Mouse (Mus musculus) induced T-regulatory cell, adult 2 months (primary cell): Measurements from ENCODE around the gene Vars2.

Experiments
- DNase-seq: peaks from one replicate; pipeline ENCODE4 v3.0.0-alpha.2; 2012; ENCODE audit warnings: low read depth

The Vars2 gene

DNA sequence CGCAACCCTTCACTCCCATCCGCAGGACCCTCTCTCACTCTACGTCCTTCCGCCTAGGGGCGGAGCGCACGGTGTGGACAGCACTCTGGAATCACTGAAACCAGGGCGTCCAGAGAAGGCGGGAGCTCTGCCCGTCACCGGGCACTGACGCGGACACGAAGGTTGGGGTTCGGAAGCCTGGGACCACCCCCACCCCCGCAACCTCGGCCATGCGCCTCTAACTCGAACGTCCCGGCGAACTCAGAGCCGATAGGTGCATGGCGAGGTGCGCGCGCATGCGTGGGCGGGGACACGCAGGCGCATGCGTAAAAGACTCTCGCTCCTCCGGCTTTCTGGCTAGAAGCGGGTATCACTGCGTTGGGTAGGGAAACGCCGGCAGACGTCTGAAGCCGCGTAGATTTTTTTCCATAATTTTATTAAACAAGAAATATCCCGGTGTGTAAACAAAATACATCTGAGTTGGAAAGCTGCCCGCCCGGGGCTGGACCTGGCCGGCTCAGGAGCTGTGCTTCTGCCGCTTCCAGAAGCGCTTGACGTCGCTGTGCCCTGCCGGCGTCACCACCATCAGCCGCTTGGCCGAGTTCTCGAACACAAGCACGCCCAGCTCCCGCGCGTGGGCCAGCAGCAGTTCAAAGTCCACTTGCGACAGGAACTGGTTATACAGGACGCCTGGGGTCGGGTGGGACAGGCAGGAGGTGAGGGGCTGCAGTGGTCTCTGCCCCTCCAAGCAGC is at the start of gene Vars2:
Gene Vars2, minus strand, starts transcription at position 259 of the 732 bp plus-strand sequence.
- peak; percentile 98 for DNase-seq

DNA sequence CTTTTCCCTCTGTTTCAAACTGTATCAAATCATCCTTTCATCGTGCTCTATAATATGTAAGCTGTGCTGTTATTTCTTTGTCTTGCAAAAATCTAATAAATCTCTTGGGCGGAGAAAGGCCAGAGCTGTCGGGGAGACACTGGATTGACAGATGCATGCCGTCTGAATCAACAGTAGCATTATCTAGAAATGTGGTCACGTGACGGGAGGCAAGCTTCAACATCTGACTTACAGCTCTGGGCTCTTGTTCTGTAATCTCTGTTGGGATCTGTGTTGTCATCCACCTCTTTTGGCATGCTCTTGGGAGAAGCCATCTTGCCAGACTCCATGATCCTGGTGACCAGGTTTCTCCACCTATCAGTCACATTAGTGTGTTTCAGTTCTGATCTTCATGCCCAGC is 49.7 kb upstream of the Vars2 start:
- DNase-seq: no peak

DNA sequence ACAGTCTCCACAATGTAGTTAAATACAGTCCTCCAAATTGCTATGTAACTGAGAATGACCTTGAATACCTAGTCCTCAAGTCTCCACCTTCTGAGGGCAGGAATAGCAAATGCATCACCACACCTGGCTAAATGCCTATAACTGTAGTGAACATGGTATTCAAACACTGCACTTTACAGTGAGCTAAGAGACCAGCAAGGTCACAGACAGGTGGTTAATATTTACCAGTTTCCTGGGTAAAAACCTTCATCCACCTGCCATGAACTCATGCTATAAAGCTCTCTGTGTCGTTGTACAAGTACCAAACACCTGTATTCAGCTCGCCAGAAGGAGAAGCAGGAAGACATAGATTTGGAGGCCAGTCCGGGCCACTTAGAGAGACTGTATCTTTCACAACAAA is 48.7 kb upstream of the Vars2 start:
- DNase-seq: no peak

DNA sequence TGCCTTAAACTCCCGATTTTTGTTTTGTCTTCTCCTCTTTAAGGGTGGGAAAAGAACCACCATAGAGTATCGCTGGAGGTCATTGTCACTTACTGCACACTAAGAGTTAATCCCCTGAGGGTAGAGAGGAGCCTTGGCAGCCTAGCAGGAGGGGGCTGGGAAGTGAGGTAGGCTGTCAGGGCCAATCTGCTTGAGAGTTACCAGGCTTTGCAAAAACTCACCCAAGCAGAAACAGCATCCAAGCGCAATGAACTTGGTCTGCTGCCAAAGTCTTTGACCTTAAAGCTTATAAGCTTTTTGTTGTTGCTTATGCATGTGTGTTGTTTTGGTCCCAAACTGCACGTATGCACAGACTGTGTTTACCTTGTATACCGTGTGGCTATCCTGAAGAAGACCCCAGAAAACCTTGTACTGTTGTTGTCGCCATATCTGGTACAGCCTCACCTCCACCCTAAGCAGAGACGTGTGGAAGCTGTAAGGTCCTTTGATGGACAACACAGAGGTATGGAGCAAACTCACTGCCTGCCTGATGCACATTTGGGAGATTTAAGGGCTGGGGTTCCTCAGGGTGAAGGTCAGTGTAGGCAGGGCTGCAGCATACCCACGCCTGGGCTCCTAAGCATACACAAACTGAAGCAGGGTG is 43.4 kb upstream of the Vars2 start:
- no peak for DNase-seq

DNA sequence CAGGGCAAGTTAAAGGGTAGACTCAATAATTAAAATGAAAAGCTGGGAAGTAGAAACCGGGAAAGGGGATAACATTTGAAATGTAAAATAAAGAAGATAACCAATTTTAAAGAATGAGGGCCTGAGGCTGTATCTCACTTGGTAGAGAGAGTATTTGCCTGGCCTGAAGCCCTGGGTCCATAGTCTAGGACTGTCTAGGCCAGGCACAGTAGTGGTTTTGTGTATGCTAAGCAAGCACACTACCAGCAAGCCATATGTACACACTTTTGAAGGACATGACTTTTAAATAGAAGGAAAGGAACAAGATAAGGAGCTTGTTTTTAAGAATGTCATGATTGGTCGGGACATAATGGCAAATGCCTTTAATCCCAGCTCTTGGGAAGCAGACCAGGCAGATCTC is 41.2 kb upstream of the Vars2 start:
- no peak for DNase-seq

DNA sequence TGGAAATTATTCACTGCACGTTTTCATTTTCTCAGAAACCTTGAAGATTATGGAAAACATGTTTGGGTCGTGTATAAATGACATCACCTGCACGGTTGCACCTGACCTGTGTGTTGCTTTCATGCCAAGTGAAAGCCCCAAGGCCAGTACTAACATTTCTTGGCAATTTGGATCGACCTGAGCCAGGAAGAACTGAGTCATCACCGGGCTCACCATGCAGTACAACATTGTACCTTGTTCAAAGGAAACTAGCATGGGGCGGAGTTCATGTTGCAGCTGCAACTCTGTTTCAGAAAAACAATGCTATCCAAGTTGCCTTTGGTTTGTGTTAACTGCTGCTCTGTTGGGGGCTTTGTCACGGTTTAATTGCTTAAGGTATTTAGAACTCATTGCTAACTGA is 40.5 kb upstream of the Vars2 start:
- peak; percentile 75 for DNase-seq

DNA sequence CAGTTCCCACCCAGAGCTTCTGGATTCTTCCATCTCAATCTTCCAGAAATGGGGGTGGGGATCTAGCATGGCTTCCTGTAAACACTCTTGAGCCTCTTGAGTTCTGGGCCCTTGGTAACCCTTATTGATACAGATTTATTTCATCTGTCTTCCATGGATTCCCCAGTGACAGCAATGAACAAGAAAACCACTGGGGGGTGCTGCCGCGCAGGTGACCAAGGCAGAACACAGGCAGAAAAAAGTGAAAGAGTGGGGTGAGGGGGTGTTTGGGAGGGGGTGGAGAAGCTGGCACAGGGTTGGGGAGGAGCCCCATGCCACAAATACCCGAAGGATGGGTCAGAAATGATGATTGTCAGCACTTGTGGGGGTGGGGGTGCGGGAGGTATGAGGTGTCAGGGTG is 38.4 kb upstream of the Vars2 start:
- peak; percentile 87 for DNase-seq

DNA sequence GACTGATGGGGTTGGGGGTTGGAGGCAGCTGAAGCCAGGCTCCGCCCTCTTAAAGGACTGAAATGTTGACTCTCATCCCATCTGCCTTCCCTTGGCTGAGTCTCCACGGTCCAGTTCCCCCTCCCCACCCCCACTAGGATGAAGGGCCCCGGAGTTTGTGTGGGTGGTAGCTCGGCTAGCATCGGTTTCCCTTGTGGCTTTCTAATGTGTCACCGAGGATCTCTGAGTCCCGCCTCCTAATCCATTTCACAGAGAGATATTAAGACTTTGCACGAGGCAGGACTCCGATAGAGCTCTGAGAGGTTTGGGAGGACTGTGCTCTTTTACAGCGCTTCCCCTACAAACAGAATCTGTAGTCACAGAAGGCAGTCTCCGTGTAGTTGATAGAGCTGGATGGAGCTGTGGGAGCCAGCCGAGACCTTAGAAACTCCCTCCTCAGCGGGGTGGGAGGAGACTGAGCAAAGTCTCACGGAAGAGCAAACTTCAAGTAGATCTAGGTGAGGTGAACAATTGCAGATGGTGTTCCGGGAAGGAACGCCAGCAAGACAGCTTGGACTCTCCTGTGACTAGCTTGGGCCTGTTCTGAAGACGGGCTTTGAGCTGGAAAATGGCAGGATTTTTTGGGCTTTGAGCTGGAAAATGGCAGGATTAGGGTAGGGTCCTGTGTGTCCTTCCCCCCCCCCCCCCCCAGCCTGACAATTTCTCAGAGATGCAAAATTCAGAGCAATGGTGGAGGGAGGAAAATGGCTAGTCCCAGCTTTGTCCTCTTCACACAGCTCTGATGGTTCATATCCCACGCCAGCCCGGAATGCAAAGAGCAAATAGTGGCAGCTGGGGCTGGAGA is 37.5 kb upstream of the Vars2 start, which contains the start of gene Ddr1:
Gene Ddr1, minus strand, starts transcription at position 1 of the 844 bp plus-strand sequence.
- DNase-seq: peak; percentile 87

DNA sequence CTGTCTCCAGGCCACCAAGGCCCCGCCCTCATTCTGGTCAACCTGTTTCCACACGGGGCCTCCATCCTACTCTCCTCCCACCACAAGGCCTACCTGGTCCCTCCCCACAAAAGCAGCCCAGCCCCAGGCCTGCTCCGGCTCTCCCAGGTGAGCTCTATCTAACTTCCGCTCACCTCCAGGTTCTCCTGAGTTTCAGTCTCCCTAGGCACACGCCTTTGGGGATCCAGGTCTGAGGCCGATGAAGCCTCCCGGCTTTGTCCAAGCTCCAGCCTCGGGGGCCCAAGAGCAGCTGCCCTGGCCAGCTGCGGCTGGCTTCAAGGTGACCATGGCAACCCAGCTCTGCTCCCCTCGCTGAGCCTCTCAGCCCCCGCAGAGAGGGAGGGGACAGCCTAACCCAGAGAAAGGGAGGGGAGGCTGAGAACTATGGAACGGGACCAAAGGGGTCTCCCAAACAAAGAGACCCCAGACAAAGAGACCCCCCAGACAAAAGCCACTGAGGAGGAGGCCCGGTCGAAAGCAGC is 36.4 kb upstream of the Vars2 start:
- peak; percentile 39 for DNase-seq

DNA sequence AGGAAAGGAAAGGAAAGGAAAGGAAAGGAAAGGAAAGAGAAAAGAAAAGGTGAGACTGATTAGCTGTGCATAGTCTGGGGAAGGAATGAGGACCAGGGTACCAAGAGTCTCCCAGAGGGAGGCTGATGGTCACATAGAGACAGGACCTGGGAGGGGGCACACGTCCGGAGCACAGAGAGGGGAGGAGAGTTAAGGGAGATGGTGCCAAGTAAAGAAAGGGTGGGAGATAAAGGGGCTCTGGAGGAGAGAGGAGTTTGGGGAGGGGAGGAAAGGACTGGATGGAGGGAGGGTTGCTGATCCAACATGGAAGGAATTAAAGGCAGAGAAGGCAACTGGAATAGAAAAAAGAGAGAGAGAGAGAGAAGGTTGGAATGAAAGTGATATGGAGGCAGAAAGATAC is 35.7 kb upstream of the Vars2 start:
- DNase-seq: no peak

DNA sequence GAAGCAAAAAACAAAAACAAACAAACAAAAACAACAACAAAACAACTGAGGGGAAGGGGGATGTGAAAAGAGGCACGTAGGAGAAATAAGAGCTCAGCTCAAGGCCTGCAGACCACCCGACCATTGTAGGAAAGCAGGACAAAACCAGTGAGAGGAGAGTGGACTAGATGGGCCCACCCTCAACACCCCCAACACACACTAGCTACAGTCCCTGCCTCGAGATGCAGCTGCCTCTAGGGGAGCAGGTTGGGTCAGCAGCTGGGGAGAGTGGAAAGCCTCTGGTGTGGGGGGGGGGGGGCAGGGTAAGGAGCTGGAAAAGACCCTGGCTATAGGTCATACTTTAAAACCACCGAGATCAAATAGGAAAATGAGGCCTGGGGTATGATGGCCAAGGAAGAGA is 35.2 kb upstream of the Vars2 start:
- DNase-seq: no peak

DNA sequence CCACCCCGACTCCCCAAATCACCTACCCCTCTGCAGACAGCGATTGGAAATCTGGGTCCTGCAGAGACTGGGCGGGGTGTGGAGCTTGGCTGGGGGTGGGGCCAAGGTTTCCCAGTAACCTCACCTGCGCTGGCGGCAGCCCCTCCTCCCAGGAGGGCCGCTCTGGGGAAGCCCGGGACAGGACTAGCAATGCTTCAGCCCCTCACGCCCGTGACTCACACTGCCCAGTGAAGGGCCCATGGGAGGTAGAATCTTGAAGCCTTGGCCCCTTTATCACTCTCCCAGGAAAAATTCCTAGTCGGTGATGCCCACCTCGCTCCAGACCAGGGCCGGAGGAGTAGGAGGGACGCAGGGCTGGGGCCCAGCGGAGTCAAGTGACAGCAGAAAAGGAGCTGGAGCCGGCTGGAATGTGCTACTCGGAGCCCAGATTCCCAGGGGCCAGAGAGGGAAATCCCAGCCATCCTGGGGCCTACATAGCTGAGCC is 34.6 kb upstream of the Vars2 start:
- DNase-seq: no peak

DNA sequence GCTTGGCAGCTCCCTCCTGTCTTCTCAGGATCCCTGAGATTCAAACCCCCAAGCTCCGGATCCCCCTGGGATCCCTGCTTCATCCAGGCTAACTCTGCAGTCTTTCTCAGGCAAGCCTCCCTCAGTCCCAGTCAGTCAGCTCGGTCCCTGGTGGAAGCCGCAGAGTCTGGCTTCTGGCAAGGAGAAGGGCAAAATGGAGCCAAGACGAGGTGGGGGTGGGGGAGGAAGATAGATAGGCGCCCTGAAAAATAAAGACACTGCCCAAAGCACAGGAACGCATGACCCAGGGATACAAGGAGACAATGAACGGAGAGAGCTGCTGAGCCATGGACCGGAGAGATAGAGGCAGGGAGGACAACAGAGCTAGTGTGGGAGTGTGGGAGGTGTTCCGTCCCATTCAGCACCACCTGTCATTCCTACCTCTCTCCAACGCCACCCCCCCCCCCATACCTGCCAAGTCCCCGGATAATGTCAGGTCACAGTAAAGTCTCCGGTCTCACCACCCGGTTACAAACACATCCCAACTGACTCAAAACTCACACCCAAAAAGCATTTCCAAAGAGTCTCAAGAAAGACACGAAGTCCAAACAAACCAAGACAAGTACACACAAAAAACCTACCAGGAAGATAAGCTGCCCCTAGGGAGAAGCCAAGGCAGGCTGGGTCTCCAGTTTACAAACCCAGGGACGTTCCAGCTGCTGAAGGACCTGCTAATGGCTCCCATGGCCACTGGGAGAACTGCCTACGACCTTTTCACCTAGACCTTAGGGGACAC is 34.0 kb upstream of the Vars2 start:
- DNase-seq: peak; percentile 45

DNA sequence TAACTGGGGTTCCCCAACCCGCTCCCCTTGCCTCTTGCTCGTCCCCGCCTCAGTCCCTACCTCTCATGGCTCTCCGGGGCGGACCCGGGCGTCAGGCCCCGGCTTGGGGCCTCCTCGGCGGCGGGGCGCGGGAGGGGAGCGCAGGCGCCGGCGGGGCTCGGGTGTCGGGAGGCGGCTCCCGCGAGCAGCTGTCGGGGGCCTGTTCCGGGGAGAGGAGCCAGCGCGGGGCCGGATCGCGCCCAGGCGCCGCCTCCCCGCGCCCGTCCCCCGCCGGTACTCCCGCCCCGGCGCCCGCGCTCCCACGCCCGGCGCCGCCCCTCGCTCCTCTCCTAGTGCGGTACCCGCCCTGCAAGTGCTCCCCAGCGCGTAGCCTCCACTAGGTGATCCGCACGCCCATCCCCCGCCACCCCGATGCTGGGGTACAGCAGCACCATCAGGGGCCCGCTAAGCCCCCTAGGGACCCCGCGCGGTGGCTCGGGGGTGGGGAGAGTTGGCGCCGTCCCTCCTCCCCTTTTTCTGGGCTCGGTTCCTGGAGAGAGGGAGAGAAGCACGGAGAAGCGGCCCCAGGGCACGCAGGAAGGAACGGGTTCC is 33.1 kb upstream of the Vars2 start:
- peak; percentile 77 for DNase-seq

DNA sequence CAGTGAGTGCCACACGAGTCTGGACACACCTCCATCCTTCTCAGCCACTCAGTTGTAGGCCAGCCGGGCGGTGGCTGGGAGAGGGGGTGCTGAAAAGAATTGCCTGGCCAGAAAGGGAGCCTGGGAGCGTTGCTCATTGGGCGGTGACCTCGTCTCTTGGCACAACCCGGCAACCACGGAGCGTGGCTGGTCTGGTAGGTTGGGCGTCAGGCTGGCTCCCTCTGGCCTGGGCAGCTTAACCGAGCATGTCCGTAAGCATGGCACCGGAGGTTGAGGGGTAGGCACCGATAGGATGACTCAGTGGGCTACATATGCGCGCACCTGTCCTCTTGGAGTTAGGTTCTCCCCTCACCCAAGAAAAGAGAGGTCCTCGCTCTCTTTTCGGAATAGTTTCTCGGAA is 32.5 kb upstream of the Vars2 start:
- DNase-seq: no peak

DNA sequence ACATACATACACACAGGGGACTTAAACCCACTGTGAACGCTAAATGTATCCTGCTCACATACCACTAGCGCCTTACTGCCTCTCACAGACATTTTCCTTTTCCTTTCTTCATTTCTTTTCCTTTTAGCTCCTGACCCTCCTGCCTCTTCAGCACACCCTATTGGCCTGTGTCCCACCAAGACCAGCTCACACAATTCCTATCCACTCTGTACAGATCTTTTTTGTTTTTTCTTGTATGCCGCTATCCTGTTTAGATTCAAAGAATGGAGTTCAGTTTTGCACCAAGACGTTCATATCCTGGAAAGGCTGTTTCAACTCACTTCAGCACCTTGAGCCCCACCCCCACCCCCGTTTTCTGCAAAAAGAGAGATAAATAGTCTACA is 31.1 kb upstream of the Vars2 start:
- DNase-seq: peak; percentile 19

DNA sequence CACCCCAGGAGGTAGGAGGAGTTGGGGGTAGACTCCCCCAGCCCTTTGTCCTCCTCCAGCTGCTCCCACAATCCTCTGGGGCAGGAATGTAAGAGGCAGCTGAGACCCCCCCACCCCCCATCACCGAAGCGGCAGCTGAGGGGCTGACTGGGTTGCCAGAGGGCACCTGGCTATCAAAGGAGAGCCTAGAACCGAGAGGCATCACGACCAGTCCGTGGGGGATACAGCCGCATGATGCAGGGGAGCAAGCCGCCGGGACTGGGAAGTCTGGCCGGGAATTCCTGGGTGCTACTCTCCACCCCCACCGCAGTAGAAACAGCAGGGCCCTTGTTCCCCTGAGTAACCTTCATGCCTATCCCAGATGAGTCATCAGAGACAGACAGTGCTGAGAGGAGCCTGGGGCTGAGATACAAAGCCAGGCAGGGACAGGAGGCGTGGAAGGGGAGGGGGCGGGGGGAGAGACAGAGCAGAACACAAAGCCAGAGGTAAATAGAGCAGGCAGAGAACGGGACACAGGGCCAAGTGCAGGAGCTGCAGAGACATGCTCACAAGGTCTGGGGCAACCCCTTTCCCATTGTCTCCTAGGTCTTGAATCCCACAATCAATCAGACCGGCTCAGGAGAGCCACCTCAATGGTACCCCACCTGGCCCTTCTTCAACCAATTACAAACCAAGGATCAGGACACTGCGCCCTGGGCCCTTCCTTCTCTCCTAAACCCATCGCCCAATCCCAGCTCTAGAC is 30.5 kb upstream of the Vars2 start:
- peak; percentile 26 for DNase-seq

DNA sequence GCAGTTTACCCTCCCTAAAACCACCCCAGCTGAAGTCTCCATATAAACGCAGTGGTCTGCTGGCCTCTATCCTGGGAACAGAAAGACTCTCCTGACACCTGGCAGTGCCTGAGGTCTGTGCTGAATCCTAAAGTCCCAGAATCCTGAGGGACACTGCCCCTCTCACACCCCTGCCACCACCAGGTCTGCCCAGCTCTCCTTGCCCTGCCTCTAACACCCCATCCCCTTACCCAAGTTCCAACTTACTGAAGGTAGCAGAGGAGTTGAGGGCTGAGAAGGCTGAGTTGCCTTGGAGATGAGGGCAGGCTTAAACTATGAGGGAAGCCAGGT is 30.0 kb upstream of the Vars2 start:
- no peak for DNase-seq

DNA sequence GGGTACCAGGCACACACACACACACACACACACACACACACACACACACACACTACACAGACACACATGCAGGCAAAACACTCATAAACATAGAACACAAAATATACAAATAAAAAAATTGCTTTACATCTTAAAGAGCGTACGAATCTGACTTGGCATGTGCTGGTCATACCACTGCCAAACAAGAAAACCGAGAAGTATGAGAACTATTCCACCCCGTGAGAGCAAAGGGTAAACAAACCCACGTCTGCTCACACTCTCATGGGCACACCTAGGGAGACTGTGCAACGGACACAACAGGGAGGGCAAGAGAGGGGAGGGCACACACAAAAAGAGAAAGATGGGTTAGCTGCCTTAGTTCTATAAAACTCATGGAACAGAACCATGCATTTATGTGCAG is 29.3 kb upstream of the Vars2 start:
- no peak for DNase-seq

DNA sequence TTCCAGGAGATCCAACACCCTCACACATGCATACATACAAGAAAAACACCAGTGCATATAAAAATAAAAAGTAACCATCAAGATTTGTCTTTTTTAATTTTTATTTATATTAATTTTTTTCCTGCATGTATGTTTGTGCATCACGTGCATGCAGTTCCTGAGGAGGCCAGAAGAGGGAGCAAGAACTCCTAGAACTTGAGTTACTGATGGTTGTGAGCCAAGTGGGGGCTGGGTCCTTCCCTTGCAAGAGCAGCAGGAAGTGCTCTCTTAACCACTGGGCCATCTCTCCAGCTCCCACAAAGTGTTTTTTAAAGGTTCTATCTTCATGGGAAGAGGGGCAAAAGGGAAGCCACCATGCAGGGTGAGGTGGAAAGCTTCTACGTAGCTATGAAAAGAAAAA is 27.9 kb upstream of the Vars2 start:
- DNase-seq: peak; percentile 81

DNA sequence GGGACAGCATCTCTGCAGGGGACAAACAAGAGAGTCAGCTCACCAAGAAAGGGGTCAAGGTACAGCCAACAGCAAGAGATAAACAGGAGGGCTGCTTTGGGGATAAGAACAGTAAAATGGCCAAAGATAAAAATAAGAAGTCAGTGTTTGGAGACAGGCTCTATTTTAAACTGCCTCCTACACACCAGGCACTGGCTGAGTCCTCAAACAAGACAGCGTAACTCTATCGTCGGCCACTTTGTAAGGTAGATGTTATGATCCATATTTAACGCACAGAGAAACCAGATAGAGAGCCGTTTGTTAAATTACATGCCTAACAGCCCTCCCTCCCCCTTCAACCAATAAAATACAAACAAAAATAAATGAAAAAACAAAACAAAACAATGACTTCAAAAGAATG is 26.5 kb upstream of the Vars2 start:
- DNase-seq: no peak
